Mouse (Mus musculus) MEL (cell line): ENCODE measurements around the gene Arsg. TPM values are rescaled to one million over a fixed set of nuclear protein-coding genes. Genes with fewer than 3 reads are reported as not detected.
A peak's percentile ranks its signal among the peaks of the same experiment; 100 is the strongest.

Source experiments
- DNase-seq: peaks from one replicate; pipeline ENCODE4 v3.0.0; 2011; ENCODE audit warnings: low read depth, low spot score
- H3K27ac ChIP-seq: 2 replicates; pipeline ENCODE4 v1.5.1; 2012; ENCODE audit warnings: low read depth, mild to moderate bottlenecking, control low read depth, low read length, moderate library complexity; ENCODE audit not compliant: control insufficient read depth
- H3K27me3 ChIP-seq, 2 experiments: fragments of 150-350 bp in 1 of 2; sonication (generic) in 1 of 2; 2 replicates each; pipeline ENCODE4 v1.6.1; 2012; ENCODE audit warnings: low read length in 2 of 2, mild to moderate bottlenecking in 2 of 2, improper control_type of control experiment in 1 of 2, moderate library complexity in 1 of 2; ENCODE audit not compliant: insufficient read depth in 2 of 2, control insufficient read depth in 1 of 2
- H3K36me3 ChIP-seq, 2 experiments: 2 replicates each; pipeline ENCODE4 v1.6.1; 2012 to 2014; ENCODE audit warnings: low read length in 2 of 2, improper control_type of control experiment in 1 of 2, inconsistent platforms in 1 of 2, mild to moderate bottlenecking in 1 of 2; ENCODE audit not compliant: insufficient read depth in 2 of 2, control insufficient read depth in 1 of 2
- H3K4me1 ChIP-seq, 2 experiments: fragments of 150-350 bp in 1 of 2; sonication (generic) in 1 of 2; 2 replicates each; pipeline ENCODE4 v1.6.1; 2012; ENCODE audit warnings: low read length in 2 of 2, improper control_type of control experiment in 1 of 2, mild to moderate bottlenecking in 1 of 2; ENCODE audit not compliant: insufficient read depth in 2 of 2, control insufficient read depth in 1 of 2
- H3K4me3 ChIP-seq, 2 experiments: fragments of 150-350 bp in 1 of 2; sonication (generic) in 1 of 2; 2 replicates each; pipeline ENCODE4 v1.5.1; 2012; ENCODE audit warnings: low read depth in 2 of 2, low read length in 2 of 2, mild to moderate bottlenecking in 2 of 2, moderate library complexity in 2 of 2, control low read depth in 1 of 2, improper control_type of control experiment in 1 of 2; ENCODE audit not compliant: control insufficient read depth in 1 of 2, insufficient read depth in 1 of 2
- H3K79me2 ChIP-seq: 2 replicates; pipeline ENCODE4 v1.6.1; 2012; ENCODE audit warnings: mild to moderate bottlenecking, low read length, moderate library complexity; ENCODE audit not compliant: control insufficient read depth, poor library complexity, insufficient read depth
- H3K9ac ChIP-seq: 2 replicates; pipeline ENCODE4 v1.6.1; 2012; ENCODE audit warnings: low read depth, mild to moderate bottlenecking, control low read depth, low read length, moderate library complexity; ENCODE audit not compliant: control insufficient read depth, poor library complexity, severe bottlenecking
- H3K9me3 ChIP-seq: fragments of 150-350 bp; sonication (generic); replicated peaks from 2 replicates; pipeline ENCODE4 v1.6.1; 2012; ENCODE audit warnings: mild to moderate bottlenecking, low read length, improper control_type of control experiment, moderate library complexity; ENCODE audit not compliant: insufficient read depth
- CHD2 ChIP-seq: IDR thresholded peaks from 2 replicates; pipeline ENCODE4 v1.6.1; 2011; ENCODE audit warnings: low read length, improper control_type of control experiment
- CTCF ChIP-seq, 3 experiments: IDR thresholded peaks in 2 of 3; conservative IDR thresholded peaks in 1 of 3; 2 replicates each; pipeline ENCODE4 v1.5.1; 2011 to 2012; ENCODE audit warnings: low read length in 3 of 3, low read depth in 2 of 3, mild to moderate bottlenecking in 2 of 3, improper control_type of control experiment in 1 of 3, inconsistent platforms in 1 of 3, mixed read lengths in 1 of 3, moderate library complexity in 1 of 3; ENCODE audit not compliant: control insufficient read depth in 1 of 3, insufficient read depth in 1 of 3, poor library complexity in 1 of 3, severe bottlenecking in 1 of 3
- ETS1 ChIP-seq: IDR thresholded peaks from 2 replicates; pipeline ENCODE4 v1.6.1; 2012; ENCODE audit warnings: low read depth, mild to moderate bottlenecking, inconsistent platforms, low read length, improper control_type of control experiment, moderate library complexity
- JUND ChIP-seq: IDR thresholded peaks from 2 replicates; pipeline ENCODE4 v1.6.1; 2011; ENCODE audit warnings: low read depth, mild to moderate bottlenecking, improper control_type of control experiment, low read length
- MAFK ChIP-seq: IDR thresholded peaks from 2 replicates; pipeline ENCODE4 v1.6.1; 2011; ENCODE audit warnings: low read depth, mild to moderate bottlenecking, low read length, improper control_type of control experiment, borderline replicate concordance
- MAX ChIP-seq: IDR thresholded peaks from 2 replicates; pipeline ENCODE4 v1.6.1; 2011; ENCODE audit warnings: low read length, improper control_type of control experiment
- MYC ChIP-seq: IDR thresholded peaks from 2 replicates; pipeline ENCODE4 v1.6.1; 2011; ENCODE audit warnings: low read depth, mild to moderate bottlenecking, low read length, improper control_type of control experiment, moderate library complexity
- SIN3A ChIP-seq: IDR thresholded peaks from 2 replicates; pipeline ENCODE4 v1.6.1; 2012; ENCODE audit warnings: low read length, improper control_type of control experiment, inconsistent platforms
- UBTF ChIP-seq: IDR thresholded peaks from 2 replicates; pipeline ENCODE4 v1.6.1; 2012; ENCODE audit warnings: low read depth, mild to moderate bottlenecking, inconsistent platforms, low read length, improper control_type of control experiment, moderate library complexity, borderline replicate concordance; ENCODE audit not compliant: insufficient read depth
- ZKSCAN1 ChIP-seq: IDR thresholded peaks from 2 replicates; pipeline ENCODE4 v1.6.1; 2012; ENCODE audit warnings: low read depth, mild to moderate bottlenecking, inconsistent platforms, low read length, improper control_type of control experiment, moderate library complexity
- ZNF384 ChIP-seq: IDR thresholded peaks from 2 replicates; pipeline ENCODE4 v1.6.1; 2012; ENCODE audit warnings: low read depth, mild to moderate bottlenecking, inconsistent platforms, low read length, improper control_type of control experiment
- polyA plus RNA-seq, 2 experiments: library from polyadenylated mRNA; stranded (reverse) in 1 of 2; unstranded in 1 of 2; fragments of >175 nt in 1 of 2; fragments of >200 nt in 1 of 2; gene quantifications; 2 replicates each; pipeline versions ENCODE4 v1.2.1 to v1.2.4; 2012; ENCODE audit warnings: low replicate concordance in 2 of 2, low read depth in 1 of 2; ENCODE audit not compliant: insufficient read length in 2 of 2, insufficient read depth in 1 of 2, missing spikeins in 1 of 2
- total RNA-seq: library from RNA; depleted of rRNA; stranded (reverse); fragments of 300-350 nt; gene quantifications from 2 replicates; pipeline ENCODE4 v1.2.3, GENCODE M21; 2012

The Arsg gene
- total and polyA plus RNA-seq, 3 experiments = 3.9 to 5.2 TPM; not detected in 1

GRCm38 (mm10) chr11:109496475-109496993, 23.4 kb downstream of the Arsg start:
- no peak overlapping the region for H3K9ac ChIP-seq
- TF ChIP-seq MYC = no peak
- TF ChIP-seq ZNF384 = no peak
- TF ChIP-seq JUND = no peak

GRCm38 (mm10) chr11:109496996-109497714, 24.0 kb downstream of the Arsg start:
- DNase-seq = peak; percentile 52
- Histone ChIP-seq H3K27ac (no peak overlapping the region), H3K9ac (no peak overlapping the region), H3K4me3 (no peak overlapping the region), H3K9me3 (no peaks in the 10 kb centered on the region), H3K27me3 (no peaks in the 10 kb centered on the region), H3K36me3 (peaks cover 0 to 27% of the 10 kb centered on the region in 2 experiments; a peak in 2 of 4 replicates), H3K79me2 (no peaks in the 10 kb centered on the region), H3K4me1 (peaks cover 17 to 43% of the 10 kb centered on the region in 2 experiments)
- peak; percentile 66 for TF ChIP-seq ETS1
- TF ChIP-seq CTCF (IDR thresholded peaks at IDR 0.05 in 2 of 3, conservative IDR thresholded peaks at IDR 0.05 in 1 of 3; ENCODE audit: control insufficient read depth in 1 of 3, insufficient read depth in 1 of 3, low read depth in 2 of 3, low read length in 3 of 3, poor library complexity in 1 of 3, severe bottlenecking in 1 of 3) = no peak
- no peak for TF ChIP-seq MAX
- no peak for TF ChIP-seq UBTF
- TF ChIP-seq SIN3A = 0 out of 2 replicates have a peak, but pooled peaks have one; percentile 23
- no peak for TF ChIP-seq MAFK

More at GRCm38 (mm10) chr11:109496475-109496993, 23.4 kb downstream of the Arsg start:
- no peak for DNase-seq
- H3K27me3 ChIP-seq = no peaks in the 10 kb centered on the region
- no peak overlapping the region for H3K4me3 ChIP-seq
- H3K27ac ChIP-seq = no peak overlapping the region
- peaks cover 0 to 27% of the 10 kb centered on the region in 2 experiments; a peak in 2 of 4 replicates for H3K36me3 ChIP-seq
- H3K9me3 ChIP-seq = no peaks in the 10 kb centered on the region
- H3K79me2 ChIP-seq = no peaks in the 10 kb centered on the region
- peaks cover 17 to 46% of the 10 kb centered on the region in 2 experiments for H3K4me1 ChIP-seq

GRCm38 (mm10) chr11:109497990-109498389, 24.8 kb downstream of the Arsg start:
- Histone ChIP-seq H3K4me3 (no peak overlapping the region), H3K9ac (no peak overlapping the region), H3K27ac (no peak overlapping the region), H3K4me1 (peaks cover 14 to 39% of the 10 kb centered on the region in 2 experiments), H3K36me3 (peaks cover 0 to 24% of the 10 kb centered on the region in 2 experiments; a peak in 2 of 4 replicates), H3K9me3 (no peaks in the 10 kb centered on the region), H3K27me3 (no peaks in the 10 kb centered on the region), H3K79me2 (no peaks in the 10 kb centered on the region)
- DNase-seq = no peak
- TF ChIP-seq CHD2 (no peak), ZKSCAN1 (0 out of 2 replicates have a peak, but pooled peaks have one; percentile 0)
